Mouse (Mus musculus) midbrain, postnatal 0 days (tissue): Measurements from ENCODE around the gene Pign. TPM values are rescaled to one million over a fixed set of nuclear protein-coding genes. Genes with fewer than 3 reads are reported as not detected.

Source experiments
- ATAC-seq: fragments of 200-750 bp; cut with Nextera tagmentation; 2 replicates; pipeline ENCODE4 v1.8.0; 2017; ENCODE audit warnings: moderate number of reproducible peaks, mild to moderate bottlenecking, moderate TSS enrichment, moderate library complexity; ENCODE audit not compliant: low FRiP score
- DNase-seq: peaks from one replicate; pipeline ENCODE4 v3.0.0-alpha.2; 2015; ENCODE audit warnings: low spot score
- H3K27ac ChIP-seq: fragments of 300-500 bp; sonication (generic); 2 replicates; pipeline ENCODE4 v1.5.1; 2014; ENCODE audit warnings: low read depth, mild to moderate bottlenecking, low read length, mixed read lengths
- H3K27me3 ChIP-seq: fragments of 300-500 bp; sonication (generic); 2 replicates; pipeline ENCODE4 v1.6.1; 2014; ENCODE audit warnings: low read length, control low read depth, mixed read lengths; ENCODE audit not compliant: insufficient read depth
- H3K36me3 ChIP-seq: fragments of 300-500 bp; sonication (generic); 2 replicates; pipeline ENCODE4 v1.6.1; 2014; ENCODE audit warnings: low read length, control low read depth, mixed read lengths; ENCODE audit not compliant: insufficient read depth
- H3K4me1 ChIP-seq: fragments of 300-500 bp; sonication (generic); 2 replicates; pipeline ENCODE4 v1.6.1; 2014; ENCODE audit warnings: mild to moderate bottlenecking, control low read depth, antibody characterized with exemption, low read length, mixed read lengths; ENCODE audit not compliant: insufficient read depth
- H3K4me2 ChIP-seq: fragments of 300-500 bp; sonication (generic); 2 replicates; pipeline ENCODE4 v1.6.1; 2014; ENCODE audit warnings: low read depth, mild to moderate bottlenecking, low read length, mixed read lengths; ENCODE audit not compliant: poor library complexity, severe bottlenecking
- H3K4me3 ChIP-seq: fragments of 300-500 bp; sonication (generic); 2 replicates; pipeline ENCODE4 v1.5.1; 2014; ENCODE audit warnings: low read depth, mild to moderate bottlenecking, low read length, moderate library complexity
- H3K9ac ChIP-seq: fragments of 300-500 bp; sonication (generic); replicated peaks from 2 replicates; pipeline ENCODE4 v1.6.1; 2014; ENCODE audit warnings: mild to moderate bottlenecking, low read length, moderate library complexity, mixed read lengths; ENCODE audit not compliant: poor library complexity, severe bottlenecking
- H3K9me3 ChIP-seq: fragments of 300-500 bp; sonication (generic); 2 replicates; pipeline ENCODE4 v1.6.1; 2016; ENCODE audit warnings: low read length, control low read depth
- CTCF ChIP-seq: IDR thresholded peaks from 2 replicates; pipeline ENCODE4 v1.5.1; 2016; ENCODE audit warnings: antibody characterized with exemption, mild to moderate bottlenecking
- WGBS: fragments of 180-500 bp; shearing (Covaris S2); extraction: QIAGEN DNeasy Blood & Tissue Kit; methylation state at CpG from one replicate; pipeline ENCODE4 v1.1.7; 2014; 5-methylcytosine and 5-hydroxymethylcytosine counted together
- microRNA-seq: library from miRNA; unstranded; fragments of <30 nt; microRNA quantifications from one replicate; pipeline ENCODE4, GENCODE M21; 2016; ENCODE audit warnings: borderline number of aligned reads
- polyA plus RNA-seq: library from polyadenylated mRNA; unstranded; fragments of >200 nt; fragmentation: Nextera tagmentation; extraction: Ambion mirVana; gene quantifications from 2 replicates; pipeline ENCODE4 v1.2.1, GENCODE M21; 2015
- total RNA-seq: library from RNA; depleted of rRNA; stranded (reverse); fragments of >200 nt; gene quantifications from 2 replicates; pipeline ENCODE4 v1.2.3, GENCODE M21; 2014; rRNA removed

Pign gene
- total and polyA plus RNA-seq, 2 experiments from 2014 or later = 6.7 to 32.4 TPM

DNA sequence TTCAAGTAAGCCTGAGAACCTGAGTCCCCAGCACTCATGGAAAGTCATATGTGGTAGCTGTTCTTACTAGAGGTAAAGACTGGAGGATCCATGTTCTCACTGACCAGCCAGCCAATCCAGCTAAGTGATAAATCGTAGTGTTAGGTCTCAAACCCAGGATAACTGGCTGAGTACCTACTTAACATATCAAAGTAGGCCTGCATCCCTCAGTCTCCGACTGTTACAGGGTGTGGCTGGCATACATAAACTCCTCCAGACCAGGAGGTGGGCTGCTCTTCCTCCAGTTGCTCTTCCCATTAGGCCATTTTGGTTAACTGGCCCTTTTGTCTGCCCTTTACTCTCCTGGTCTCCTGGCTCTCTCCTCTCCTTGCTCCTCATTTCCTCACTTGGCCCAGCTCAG, 141.2 kb downstream of the Pign start:
- H3K36me3 ChIP-seq = no peaks in the 10 kb centered on the region
- DNase-seq (no peak), ATAC-seq (no peak)
- H3K27ac ChIP-seq = no peak overlapping the region
- H3K9me3 ChIP-seq = no peaks in the 10 kb centered on the region
- WGBS = 73% methylated on average over 2 of the region's 2 CpGs
- no peak for TF ChIP-seq CTCF
- H3K4me2 ChIP-seq = no peak overlapping the region
- H3K4me3 ChIP-seq = no peak overlapping the region
- no peak overlapping the region for H3K9ac ChIP-seq
- no peaks in the 10 kb centered on the region for H3K27me3 ChIP-seq
- H3K4me1 ChIP-seq = no peaks in the 10 kb centered on the region

DNA sequence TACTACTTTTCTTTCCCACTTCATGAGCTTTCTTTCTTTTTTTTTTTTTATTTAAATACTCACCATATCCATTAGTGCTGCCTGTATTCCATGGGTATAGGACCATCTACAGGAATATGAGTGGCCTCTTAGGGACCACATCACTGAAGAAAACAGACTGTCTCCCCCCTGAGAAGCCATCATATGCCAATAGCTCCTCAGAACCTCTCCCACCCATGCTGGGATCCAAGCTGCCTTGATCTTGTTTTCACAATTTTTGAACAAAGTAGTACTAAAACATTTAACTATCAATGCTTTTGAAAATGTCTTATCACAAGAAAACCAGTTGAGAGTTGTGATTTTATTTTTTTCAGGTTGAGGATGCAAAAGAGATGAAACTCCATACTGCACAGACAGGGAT, 145.4 kb downstream of the Pign start:
- no peaks in the 10 kb centered on the region for H3K27me3 ChIP-seq
- ATAC-seq = no peak
- no peak overlapping the region for H3K27ac ChIP-seq
- H3K36me3 ChIP-seq = no peaks in the 10 kb centered on the region
- H3K4me1 ChIP-seq = no peaks in the 10 kb centered on the region
- H3K9ac ChIP-seq = no peak overlapping the region
- no peak for DNase-seq
- TF ChIP-seq CTCF = no peak
- H3K9me3 ChIP-seq = no peaks in the 10 kb centered on the region
- no peak overlapping the region for H3K4me3 ChIP-seq
- no peak overlapping the region for H3K4me2 ChIP-seq

DNA sequence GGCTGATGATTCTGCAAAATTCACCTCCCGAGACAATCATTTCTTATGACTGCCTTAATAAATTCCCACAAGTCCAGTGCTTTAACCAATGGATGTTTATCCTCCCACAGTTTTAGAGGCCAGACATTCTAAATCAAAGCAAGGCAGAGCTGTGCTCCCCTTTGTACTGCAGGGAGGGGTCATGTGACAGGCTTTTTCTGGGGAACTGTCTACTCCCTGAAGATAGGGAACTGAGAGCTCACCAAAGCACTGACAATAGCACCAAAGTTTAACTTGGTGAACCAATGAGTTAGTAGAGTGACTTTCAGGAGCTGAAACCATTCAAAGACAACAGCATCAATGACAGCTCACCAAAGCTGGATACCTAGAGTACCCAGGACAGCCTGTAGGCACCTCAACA, 156.4 kb downstream of the Pign start:
- no peak for ATAC-seq
- Histone ChIP-seq H3K27ac (no peak overlapping the region), H3K4me2 (no peak overlapping the region), H3K4me3 (no peak overlapping the region), H3K9me3 (no peaks in the 10 kb centered on the region), H3K4me1 (no peaks in the 10 kb centered on the region), H3K27me3 (no peaks in the 10 kb centered on the region), H3K9ac (no peak overlapping the region), H3K36me3 (no peaks in the 10 kb centered on the region)
- DNase-seq = no peak
- no peak for TF ChIP-seq CTCF
- WGBS = 97% methylated on average over 1 of the region's 1 CpGs

DNA sequence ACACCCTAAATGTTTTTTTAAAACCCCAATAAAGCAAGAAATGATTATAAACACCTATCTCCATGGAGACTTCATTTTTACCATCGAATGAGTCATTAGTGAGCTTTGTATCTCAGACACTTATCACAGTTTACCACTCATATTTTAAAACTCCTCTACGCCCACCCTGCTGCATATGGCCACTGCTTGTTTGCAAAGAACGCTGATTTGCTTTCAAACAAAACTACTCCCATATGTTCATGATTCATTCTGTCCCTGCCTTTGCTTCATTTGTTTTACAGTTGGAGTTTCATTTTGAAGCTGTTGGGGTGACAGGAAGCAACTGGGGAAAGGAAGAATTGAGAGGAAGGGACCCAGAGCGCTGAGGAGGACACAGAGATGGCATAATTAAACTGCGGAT, 170.9 kb downstream of the Pign start:
- no peaks in the 10 kb centered on the region for H3K9me3 ChIP-seq
- no peak for DNase-seq

DNA sequence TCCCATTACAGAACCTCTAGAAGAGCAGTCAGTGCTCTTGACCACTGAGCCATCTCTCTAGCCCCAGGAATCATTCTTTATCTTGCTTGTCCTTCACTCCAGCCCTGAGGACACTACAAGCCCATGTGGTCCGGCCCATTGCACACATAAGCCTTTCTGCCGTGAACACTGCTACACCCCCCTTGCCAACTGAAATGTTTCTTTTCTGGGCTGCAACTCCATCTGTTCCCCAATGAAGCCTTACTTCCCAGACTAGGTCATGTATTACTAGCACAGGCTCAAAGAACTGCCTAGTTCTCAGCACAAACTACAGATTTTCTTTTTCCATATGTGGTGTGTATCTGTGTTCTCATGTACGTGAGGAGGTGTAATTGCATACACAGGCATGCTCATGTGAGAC, 174.0 kb downstream of the Pign start:
- TF ChIP-seq CTCF = no peak

More for the DNA sequence above, 170.9 kb downstream of the Pign start:
- WGBS = 80% methylated on average over 5 of the region's 5 CpGs
- H3K9ac ChIP-seq = no peak overlapping the region
- no peaks in the 10 kb centered on the region for H3K27me3 ChIP-seq
- no peak overlapping the region for H3K27ac ChIP-seq
- no peak overlapping the region for H3K4me3 ChIP-seq
- H3K4me2 ChIP-seq = no peak overlapping the region
- no peaks in the 10 kb centered on the region for H3K36me3 ChIP-seq
- H3K4me1 ChIP-seq = no peaks in the 10 kb centered on the region
- no peak for TF ChIP-seq CTCF
- ATAC-seq = no peak

DNA sequence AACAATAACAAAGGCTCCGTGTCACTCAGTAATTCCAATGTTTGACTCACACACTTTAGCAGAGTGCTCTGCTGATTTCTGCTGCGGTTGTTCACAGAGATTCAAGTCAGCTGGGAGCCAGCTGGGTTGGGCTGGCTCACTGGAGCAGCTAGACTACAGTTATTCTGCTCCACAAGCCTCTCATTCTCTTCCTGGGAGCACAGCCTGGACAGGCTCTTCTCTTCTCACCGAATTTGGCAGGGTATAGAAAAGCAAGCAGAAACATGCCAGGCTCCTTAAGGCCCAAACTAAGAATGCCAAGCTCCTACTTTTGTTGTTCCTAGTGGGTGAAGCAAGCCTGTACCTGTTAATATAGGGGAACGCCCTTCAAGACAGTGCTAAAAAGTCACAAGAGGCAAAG, 176.4 kb downstream of the Pign start:
- H3K27ac ChIP-seq = no peak overlapping the region
- DNase-seq (no peak), ATAC-seq (no peak)
- H3K4me2 ChIP-seq = no peak overlapping the region
- no peaks in the 10 kb centered on the region for H3K36me3 ChIP-seq
- H3K27me3 ChIP-seq = no peaks in the 10 kb centered on the region
- H3K9me3 ChIP-seq = no peaks in the 10 kb centered on the region
- no peaks in the 10 kb centered on the region for H3K4me1 ChIP-seq
- no peak overlapping the region for H3K4me3 ChIP-seq
- H3K9ac ChIP-seq = no peak overlapping the region
- 52% methylated on average over 4 of the region's 4 CpGs for WGBS
- TF ChIP-seq CTCF = no peak

More for the DNA sequence above, 174.0 kb downstream of the Pign start:
- Histone ChIP-seq H3K36me3 (no peaks in the 10 kb centered on the region), H3K27ac (no peak overlapping the region), H3K4me1 (no peaks in the 10 kb centered on the region), H3K9me3 (no peaks in the 10 kb centered on the region), H3K27me3 (no peaks in the 10 kb centered on the region), H3K4me2 (no peak overlapping the region), H3K4me3 (no peak overlapping the region), H3K9ac (no peak overlapping the region)
- 81% methylated on average over 3 of the region's 3 CpGs for WGBS
- DNase-seq = no peak
- no peak for ATAC-seq

Small RNA genes lying within 50 kb of the gene (microRNA-seq; reads per million reads assigned to microRNA genes)
- not detected for gene Gm22426

Other genes with a start within 250 kb of the Pign start
- 66.7 and 95.3 TPM in 2 replicates for gene Relch, start 184 bp upstream of the Pign start, total RNA-seq
- gene Relch, start 184 bp upstream of the Pign start, polyA plus RNA-seq = 38.5 and 50.5 TPM in 2 replicates
- 2.6 and 3.0 TPM in 2 replicates for gene Tnfrsf11a, start 117.0 kb upstream of the Pign start, total RNA-seq
- gene Tnfrsf11a, start 117.0 kb upstream of the Pign start, polyA plus RNA-seq = 0.75 and 1.3 TPM in 2 replicates